Mouse (Mus musculus) thymus, postnatal 4 days (tissue): Measurements from ENCODE around the gene Agr2.

Experiments used
- DNase-seq: peaks from one replicate; pipeline ENCODE4 v3.0.0; 2021

Gene Agr2

GRCm38 (mm10) chr12:36028968-36029645 is 36.4 kb downstream of the Agr2 start:
- DNase-seq: peak; percentile 22

DNA sequence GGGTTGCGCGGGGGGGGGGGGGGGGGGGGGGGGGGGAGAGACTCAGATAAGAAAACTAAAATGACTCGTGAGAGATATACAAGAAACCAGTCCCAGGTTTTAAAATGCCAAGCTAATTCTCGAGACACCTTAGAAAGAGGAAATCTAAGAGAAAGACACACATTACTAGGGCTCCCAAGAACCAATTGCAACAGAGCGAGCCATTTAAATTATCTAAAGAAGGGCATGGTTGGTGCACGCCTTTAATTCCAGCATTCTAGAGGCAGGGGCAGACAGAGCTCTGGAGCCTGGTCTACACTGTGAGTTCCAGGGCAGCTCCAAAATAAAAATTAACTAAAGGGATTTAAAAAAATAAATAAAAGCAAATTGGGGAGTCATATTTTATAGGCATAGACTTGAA is 37.0 kb downstream of the Agr2 start:
- DNase-seq: no peak

- no peak for DNase-seq
Observed at GRCm38 (mm10) chr12:36030660-36031363, 38.1 kb downstream of the Agr2 start.

GRCm38 (mm10) chr12:36032419-36032818 is 39.7 kb downstream of the Agr2 start:
- no peak for DNase-seq

GRCm38 (mm10) chr12:36035501-36035900 is 42.8 kb downstream of the Agr2 start:
- no peak for DNase-seq

DNA sequence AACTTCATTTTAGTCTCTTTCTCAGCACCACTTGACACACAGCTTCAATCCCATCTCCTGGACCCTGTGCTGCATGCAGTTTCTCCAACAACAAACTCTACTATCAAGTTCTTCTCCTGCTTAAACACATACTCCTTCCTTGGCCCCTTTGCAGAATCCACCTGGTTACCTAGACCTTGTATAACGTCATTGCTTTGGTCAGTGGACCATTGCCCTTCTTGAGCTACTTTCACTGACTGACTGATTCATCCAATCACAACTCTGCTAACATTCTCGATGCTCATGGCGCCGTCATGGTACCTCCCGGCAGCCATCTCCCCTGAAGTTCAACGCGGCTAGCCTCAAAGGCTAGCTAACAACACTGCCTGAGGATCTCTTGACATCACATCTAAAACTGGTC is 43.4 kb downstream of the Agr2 start:
- no peak for DNase-seq

- no peak for DNase-seq
Observed at GRCm38 (mm10) chr12:36036776-36037175, 44.1 kb downstream of the Agr2 start.

DNA sequence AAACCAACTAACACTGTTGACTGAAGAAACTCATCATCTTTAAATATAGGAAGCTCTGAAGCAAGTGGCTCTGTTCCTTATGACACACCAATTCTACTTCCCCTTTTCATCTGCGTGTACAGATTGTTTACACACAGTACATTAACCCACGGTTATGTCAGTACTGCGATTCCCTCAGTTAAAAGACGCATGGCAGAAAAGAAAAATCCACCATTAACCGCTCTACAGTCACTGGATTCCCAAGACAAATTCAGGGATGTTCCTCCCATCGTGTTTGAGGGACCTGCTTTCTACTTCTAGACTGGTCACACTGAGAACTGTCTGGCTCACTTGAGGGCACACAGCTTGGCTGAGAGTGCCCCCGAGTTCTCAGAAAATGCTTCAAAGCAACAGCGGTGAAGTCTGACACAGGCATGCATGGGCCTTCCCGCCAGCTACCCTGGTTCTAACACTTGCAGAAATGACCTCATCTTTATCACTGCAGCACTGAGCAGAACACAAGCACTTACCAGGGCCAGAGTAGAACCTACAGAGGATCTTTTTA is 46.9 kb downstream of the Agr2 start:
- peak; percentile 55 for DNase-seq

DNA sequence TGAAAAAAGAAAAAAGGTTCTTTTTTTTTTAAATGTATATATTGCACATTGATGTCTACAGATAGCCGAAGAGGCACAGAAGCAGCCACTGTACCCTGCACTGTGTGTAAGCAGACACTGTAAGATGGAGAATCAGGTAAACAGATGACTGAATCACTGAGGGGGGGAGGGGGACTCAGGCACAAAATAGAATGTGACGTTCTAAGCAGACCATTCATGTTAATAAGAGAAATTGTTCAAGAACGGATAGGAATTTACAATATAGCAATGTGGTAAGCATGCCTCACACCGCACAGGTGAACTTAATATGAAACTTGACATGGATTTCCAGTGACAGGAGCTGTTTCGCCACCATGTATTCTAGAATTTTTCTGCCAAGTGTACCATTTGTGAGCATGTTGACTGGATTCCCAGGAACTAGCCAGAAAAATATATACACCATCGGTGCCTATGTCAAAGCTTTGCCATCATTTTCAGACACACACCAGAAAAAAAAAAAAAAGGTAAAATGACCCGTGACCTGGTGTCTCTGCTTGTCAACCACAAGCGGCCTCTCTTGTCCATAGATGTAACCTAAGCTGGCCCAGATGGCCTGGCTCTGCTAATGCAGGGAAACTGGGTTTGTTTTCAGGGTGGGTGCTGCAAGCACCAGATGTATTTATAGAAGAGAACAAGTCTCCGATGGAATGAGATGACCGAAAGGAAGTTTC is 48.0 kb downstream of the Agr2 start:
- peak; percentile 20 for DNase-seq

- DNase-seq: no peak
Observed at GRCm38 (mm10) chr12:36041281-36041589, 48.5 kb downstream of the Agr2 start.

- DNase-seq: peak; percentile 78
Observed at GRCm38 (mm10) chr12:36041703-36042347, 49.1 kb downstream of the Agr2 start.

- DNase-seq: peak; percentile 96
Observed at GRCm38 (mm10) chr12:36042348-36042778, 49.7 kb downstream of the Agr2 start, which contains the start of gene Tspan13. Gene Tspan13 (minus strand): TSS chr12:36042500.

- DNase-seq: no peak
Observed at GRCm38 (mm10) chr12:36044691-36045090, 52.0 kb downstream of the Agr2 start.

DNA sequence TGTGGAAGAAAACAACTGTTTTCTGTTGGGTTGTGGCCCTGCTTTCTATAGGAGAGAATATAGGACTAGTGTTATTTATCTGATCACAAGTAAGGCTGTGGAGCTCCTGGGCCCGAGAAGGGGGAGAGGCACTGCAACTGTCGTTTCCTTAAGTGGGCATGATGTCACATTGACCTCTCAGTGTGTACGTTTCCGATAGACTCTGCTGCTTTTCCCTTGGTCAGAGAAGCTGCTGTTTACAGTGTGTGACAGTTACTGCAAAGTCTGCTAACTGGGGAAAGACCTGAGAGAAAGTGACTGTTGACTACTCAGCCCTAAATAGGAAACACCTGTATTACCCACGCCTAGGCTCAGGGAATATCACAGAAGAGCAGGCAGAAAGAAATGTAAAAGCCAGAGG is 53.5 kb downstream of the Agr2 start:
- peak; percentile 27 for DNase-seq

GRCm38 (mm10) chr12:36047593-36047992 is 54.9 kb downstream of the Agr2 start:
- no peak for DNase-seq

DNA sequence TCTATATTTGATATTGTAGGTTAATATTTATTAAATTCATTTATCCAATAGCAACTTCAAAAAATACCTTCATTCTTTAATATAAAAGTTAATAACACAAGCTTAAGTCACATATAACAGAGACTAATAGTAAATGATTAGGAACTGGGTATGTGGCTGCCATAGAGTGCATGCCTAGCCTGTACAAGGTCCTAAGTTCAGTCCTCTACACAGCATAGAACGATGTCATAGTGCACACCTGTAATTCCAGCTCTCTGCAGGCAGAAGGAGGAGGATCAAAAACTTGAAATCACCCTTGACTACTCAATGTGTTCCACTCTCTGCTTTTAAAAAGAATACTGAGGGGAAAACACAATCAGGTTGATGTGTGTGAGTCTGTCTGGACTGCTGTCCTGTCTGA is 57.6 kb downstream of the Agr2 start:
- DNase-seq: no peak
